Mouse (Mus musculus) limb, embryonic 12.5 days (tissue): ENCODE measurements at regions not wholly inside any gene's neighbourhood (a gene's known extent, or its start where the extent isn't known, plus 50 kb on each side); places are given as distances from the start of the nearest gene placed in this dataset.

Experiments
- ATAC-seq: fragments of 200-750 bp; cut with Nextera tagmentation; 2 replicates; pipeline ENCODE4 v1.8.0; 2017; ENCODE audit warnings: low read depth, moderate TSS enrichment; ENCODE audit not compliant: insufficient number of reproducible peaks, insufficient read depth, low FRiP score, low TSS enrichment
- H3K27ac ChIP-seq: fragments of 300-500 bp; sonication (generic); 2 replicates; pipeline ENCODE4 v1.5.1; 2016; ENCODE audit warnings: mild to moderate bottlenecking, moderate library complexity
- H3K27me3 ChIP-seq: fragments of 300-500 bp; sonication (generic); 2 replicates; pipeline ENCODE4 v1.6.1; 2016; ENCODE audit warnings: mild to moderate bottlenecking, moderate library complexity
- H3K36me3 ChIP-seq: fragments of 300-500 bp; sonication (generic); 2 replicates; pipeline ENCODE4 v1.6.1; 2016; ENCODE audit warnings: mild to moderate bottlenecking, moderate library complexity
- H3K4me1 ChIP-seq: fragments of 300-500 bp; sonication (generic); replicated peaks from 2 replicates; pipeline ENCODE4 v1.6.1; 2016
- H3K4me2 ChIP-seq: fragments of 300-500 bp; sonication (generic); 2 replicates; pipeline ENCODE4 v1.6.1; 2016; ENCODE audit warnings: mild to moderate bottlenecking, moderate library complexity
- H3K4me3 ChIP-seq: fragments of 300-500 bp; sonication (generic); replicated peaks from 2 replicates; pipeline ENCODE4 v1.5.1; 2016; ENCODE audit warnings: mild to moderate bottlenecking
- H3K9ac ChIP-seq: fragments of 300-500 bp; sonication (generic); replicated peaks from 2 replicates; pipeline ENCODE4 v1.6.1; 2016; ENCODE audit warnings: mild to moderate bottlenecking, moderate library complexity
- H3K9me3 ChIP-seq: fragments of 300-500 bp; sonication (generic); 2 replicates; pipeline ENCODE4 v1.6.1; 2016; ENCODE audit warnings: mild to moderate bottlenecking, moderate library complexity
- WGBS: fragments of 180-500 bp; shearing (Covaris S2); methylation state at CpG from one replicate; pipeline ENCODE4 v1.1.7; 2016; 5-methylcytosine and 5-hydroxymethylcytosine counted together

GRCm38 (mm10) chr5:91751168-91751567 lies 211.7 kb downstream of the Rchy1 start:
- no peak overlapping the region for H3K9ac ChIP-seq
- H3K4me2 ChIP-seq, result no peak overlapping the region
- H3K36me3 ChIP-seq, result no peaks in the 10 kb centered on the region
- H3K27me3 ChIP-seq, result no peaks in the 10 kb centered on the region
- H3K27ac ChIP-seq, result no peak overlapping the region
- no peak for ATAC-seq
- H3K4me3 ChIP-seq, result no peak overlapping the region
- H3K4me1 ChIP-seq, result no peaks in the 10 kb centered on the region
- 64% methylated on average over 6 of the region's 6 CpGs for WGBS
- no peaks in the 10 kb centered on the region for H3K9me3 ChIP-seq

- H3K27ac ChIP-seq, result no peak overlapping the region
- no peaks in the 10 kb centered on the region for H3K36me3 ChIP-seq
- WGBS, result 31% methylated on average over 5 of the region's 5 CpGs
These were observed 216.8 kb downstream of the Rchy1 start for GRCm38 (mm10) chr5:91746077-91746476.

GRCm38 (mm10) chr5:91744389-91744788 lies 218.5 kb downstream of the Rchy1 start:
- peaks cover 3% of the 10 kb centered on the region; the same call in 1 of the 2 replicates for H3K4me1 ChIP-seq
- no peaks in the 10 kb centered on the region for H3K27me3 ChIP-seq
- H3K27ac ChIP-seq, result no peak overlapping the region
- no peaks in the 10 kb centered on the region for H3K36me3 ChIP-seq
- ATAC-seq, result no peak
- no peak overlapping the region for H3K9ac ChIP-seq
- H3K4me2 ChIP-seq, result no peak overlapping the region
- no peaks in the 10 kb centered on the region for H3K9me3 ChIP-seq
- no peak overlapping the region for H3K4me3 ChIP-seq

More at GRCm38 (mm10) chr5:91746077-91746476, 216.8 kb downstream of the Rchy1 start:
- no peak overlapping the region for H3K4me2 ChIP-seq
- H3K4me3 ChIP-seq, result no peak overlapping the region
- H3K9me3 ChIP-seq, result no peaks in the 10 kb centered on the region
- H3K4me1 ChIP-seq, result no peaks in the 10 kb centered on the region
- no peak for ATAC-seq
- H3K9ac ChIP-seq, result no peak overlapping the region
- no peaks in the 10 kb centered on the region for H3K27me3 ChIP-seq

- Histone ChIP-seq H3K9me3 (no peaks in the 10 kb centered on the region), H3K27ac (no peak overlapping the region), H3K36me3 (no peaks in the 10 kb centered on the region), H3K27me3 (no peaks in the 10 kb centered on the region), H3K4me3 (no peak overlapping the region), H3K4me2 (no peak overlapping the region), H3K9ac (no peak overlapping the region), H3K4me1 (peaks cover 3% of the 10 kb centered on the region; the same call in 1 of the 2 replicates)
- no peak for ATAC-seq
- WGBS, result 49% methylated on average over 4 of the region's 4 CpGs
These were observed 222.7 kb downstream of the Rchy1 start for GRCm38 (mm10) chr5:91740159-91740537.

GRCm38 (mm10) chr5:91739433-91740158 lies 222.2 kb downstream of the Parm1 start:
- Histone ChIP-seq H3K9ac (no peak overlapping the region), H3K4me1 (peaks cover 3% of the 10 kb centered on the region; the same call in 1 of the 2 replicates), H3K36me3 (no peaks in the 10 kb centered on the region), H3K27me3 (no peaks in the 10 kb centered on the region), H3K9me3 (no peaks in the 10 kb centered on the region), H3K27ac (no peak overlapping the region), H3K4me2 (no peak overlapping the region), H3K4me3 (no peak overlapping the region)
- ATAC-seq, result no peak
- 60% methylated on average over 16 of the region's 16 CpGs for WGBS

- H3K4me1 ChIP-seq, result peaks cover 8% of the 10 kb centered on the region; the same call in 1 of the 2 replicates
- no peaks in the 10 kb centered on the region for H3K36me3 ChIP-seq
- no peaks in the 10 kb centered on the region for H3K27me3 ChIP-seq
- no peak overlapping the region for H3K4me2 ChIP-seq
- H3K9me3 ChIP-seq, result no peaks in the 10 kb centered on the region
- no peak overlapping the region for H3K9ac ChIP-seq
- no peak for ATAC-seq
- H3K4me3 ChIP-seq, result no peak overlapping the region
- 90% methylated on average over 5 of the region's 5 CpGs for WGBS
- no peak overlapping the region for H3K27ac ChIP-seq
These were observed 214.6 kb downstream of the Parm1 start for GRCm38 (mm10) chr5:91732002-91732401.

GRCm38 (mm10) chr5:91731155-91731554 lies 213.7 kb downstream of the Parm1 start:
- H3K9ac ChIP-seq, result no peak overlapping the region
- H3K4me1 ChIP-seq, result peaks cover 8% of the 10 kb centered on the region; the same call in 1 of the 2 replicates
- no peak overlapping the region for H3K27ac ChIP-seq
- ATAC-seq, result no peak
- H3K9me3 ChIP-seq, result no peaks in the 10 kb centered on the region
- no peaks in the 10 kb centered on the region for H3K27me3 ChIP-seq
- 84% methylated on average over 5 of the region's 5 CpGs for WGBS
- H3K4me2 ChIP-seq, result no peak overlapping the region
- H3K4me3 ChIP-seq, result no peak overlapping the region
- H3K36me3 ChIP-seq, result no peaks in the 10 kb centered on the region

- H3K4me2 ChIP-seq, result no peak overlapping the region
- no peak for ATAC-seq
- H3K4me3 ChIP-seq, result no peak overlapping the region
- no peak overlapping the region for H3K9ac ChIP-seq
- no peaks in the 10 kb centered on the region for H3K9me3 ChIP-seq
- WGBS, result 50% methylated on average over 3 of the region's 3 CpGs
- H3K27ac ChIP-seq, result no peak overlapping the region
- peaks cover 8% of the 10 kb centered on the region; the same call in 1 of the 2 replicates for H3K4me1 ChIP-seq
- H3K27me3 ChIP-seq, result no peaks in the 10 kb centered on the region
- H3K36me3 ChIP-seq, result no peaks in the 10 kb centered on the region
These were observed 212.5 kb downstream of the Parm1 start for GRCm38 (mm10) chr5:91729868-91730267.

- peaks cover 8% of the 10 kb centered on the region; the same call in 1 of the 2 replicates for H3K4me1 ChIP-seq
- H3K27me3 ChIP-seq, result no peaks in the 10 kb centered on the region
- H3K4me2 ChIP-seq, result no peak overlapping the region
- H3K27ac ChIP-seq, result no peak overlapping the region
- H3K9me3 ChIP-seq, result no peaks in the 10 kb centered on the region
- ATAC-seq, result no peak
- no peak overlapping the region for H3K9ac ChIP-seq
- WGBS, result 45% methylated on average over 4 of the region's 4 CpGs
- H3K36me3 ChIP-seq, result no peaks in the 10 kb centered on the region
- no peak overlapping the region for H3K4me3 ChIP-seq
These were observed 212.0 kb downstream of the Parm1 start for GRCm38 (mm10) chr5:91729415-91729814.

- WGBS, result 34% methylated on average over 2 of the region's 2 CpGs
- no peak for ATAC-seq
- H3K4me3 ChIP-seq, result no peak overlapping the region
- peaks cover 19% of the 10 kb centered on the region; the same call in 1 of the 2 replicates for H3K4me1 ChIP-seq
- no peaks in the 10 kb centered on the region for H3K36me3 ChIP-seq
- H3K9ac ChIP-seq, result no peak overlapping the region
- H3K27me3 ChIP-seq, result no peaks in the 10 kb centered on the region
- H3K4me2 ChIP-seq, result no peak overlapping the region
- no peaks in the 10 kb centered on the region for H3K9me3 ChIP-seq
- H3K27ac ChIP-seq, result no peak overlapping the region
These were observed 210.0 kb downstream of the Parm1 start for GRCm38 (mm10) chr5:91727448-91727847.

- whole genome bisulfite sequencing, result 72% methylated on average over 6 of the region's 6 CpGs
- no peak overlapping the region for H3K4me3 ChIP-seq
- H3K36me3 ChIP-seq, result no peaks in the 10 kb centered on the region
- H3K4me1 ChIP-seq, result peaks cover 19% of the 10 kb centered on the region; the same call in 1 of the 2 replicates
- no peaks in the 10 kb centered on the region for H3K9me3 ChIP-seq
- no peak overlapping the region for H3K4me2 ChIP-seq
- no peak for ATAC-seq
- no peak overlapping the region for H3K27ac ChIP-seq
- H3K27me3 ChIP-seq, result no peaks in the 10 kb centered on the region
- no peak overlapping the region for H3K9ac ChIP-seq
These were observed 208.7 kb downstream of the Parm1 start for GRCm38 (mm10) chr5:91726118-91726500.
